Mouse (Mus musculus) CH12.LX (cell line): ENCODE data around the gene Fndc7. TPM values are rescaled to one million over a fixed set of nuclear protein-coding genes. Genes with fewer than 3 reads are reported as not detected.

Experiments used
- DNase-seq: peaks from one replicate; pipeline ENCODE4 v3.0.0-alpha.2; 2013; ENCODE audit errors: extremely low read depth
- H3K27ac ChIP-seq: 2 replicates; pipeline ENCODE4 v1.5.1; 2012; ENCODE audit warnings: low read depth, mild to moderate bottlenecking, control low read depth, moderate library complexity; ENCODE audit not compliant: insufficient read depth
- H3K27me3 ChIP-seq: replicated peaks from 2 replicates; pipeline ENCODE3; 2012; ENCODE audit warnings: inconsistent platforms
- H3K36me3 ChIP-seq, 2 experiments: replicated peaks in 1 of 2; 2 replicates each; pipeline versions ENCODE3 to v1.6.1; 2012; ENCODE audit warnings: inconsistent platforms in 1 of 2, low read length in 1 of 2, mild to moderate bottlenecking in 1 of 2, mixed read lengths in 1 of 2, moderate library complexity in 1 of 2; ENCODE audit not compliant: control insufficient read depth in 1 of 2, insufficient read depth in 1 of 2
- H3K4me1 ChIP-seq, 2 experiments: 2 replicates each; pipeline ENCODE4 v1.6.1; 2012; ENCODE audit warnings: inconsistent platforms in 1 of 2, moderate library complexity in 1 of 2; ENCODE audit not compliant: insufficient read depth in 2 of 2, control insufficient read depth in 1 of 2
- H3K4me2 ChIP-seq: 2 replicates; pipeline ENCODE4 v1.6.1; 2012; ENCODE audit warnings: low read depth, mild to moderate bottlenecking, control low read depth; ENCODE audit not compliant: poor library complexity, insufficient read depth, severe bottlenecking
- H3K4me3 ChIP-seq, 3 experiments: fragments of 150-350 bp in 1 of 3; sonication (generic) in 1 of 3; replicated peaks in 1 of 3; 2 replicates each; pipeline versions ENCODE3 to v1.5.1; 2011 to 2012; ENCODE audit warnings: low read depth in 2 of 3, low read length in 2 of 3, mild to moderate bottlenecking in 2 of 3, moderate library complexity in 2 of 3, control low read depth in 1 of 3, improper control_type of control experiment in 1 of 3, inconsistent platforms in 1 of 3, mixed read lengths in 1 of 3; ENCODE audit not compliant: poor library complexity in 1 of 3
- H3K79me2 ChIP-seq: replicated peaks from 2 replicates; pipeline ENCODE4 v1.6.1; 2012; ENCODE audit warnings: mild to moderate bottlenecking, moderate library complexity; ENCODE audit not compliant: control insufficient read depth, poor library complexity, insufficient read depth, severe bottlenecking; ENCODE audit errors: extremely low read depth
- H3K9ac ChIP-seq: 2 replicates; pipeline ENCODE4 v1.6.1; 2012; ENCODE audit warnings: low read depth, mild to moderate bottlenecking, control low read depth, moderate library complexity; ENCODE audit not compliant: insufficient read depth
- H3K9me3 ChIP-seq: replicated peaks from 2 replicates; pipeline ENCODE3; 2012; ENCODE audit warnings: low read length, inconsistent platforms, mixed read lengths
- BHLHE40 ChIP-seq: IDR thresholded peaks from 2 replicates; pipeline ENCODE4 v1.6.1; 2011; ENCODE audit warnings: mild to moderate bottlenecking, low read depth, low read length, improper control_type of control experiment
- CHD1 ChIP-seq: IDR thresholded peaks from 2 replicates; pipeline ENCODE4 v1.6.1; 2012; ENCODE audit warnings: low read depth, low read length, improper control_type of control experiment, inconsistent platforms
- CHD2 ChIP-seq: IDR thresholded peaks from 2 replicates; pipeline ENCODE4 v1.6.1; 2011; ENCODE audit warnings: low read length, improper control_type of control experiment
- CTCF ChIP-seq, 2 experiments: IDR thresholded peaks in 1 of 2; conservative IDR thresholded peaks in 1 of 2; 2 replicates each; pipeline ENCODE4 v1.5.1; 2011 to 2012; ENCODE audit warnings: low read depth in 2 of 2, low read length in 2 of 2, improper control_type of control experiment in 1 of 2, inconsistent platforms in 1 of 2, mild to moderate bottlenecking in 1 of 2, moderate library complexity in 1 of 2
- E2F4 ChIP-seq: IDR thresholded peaks from 2 replicates; pipeline ENCODE4 v1.6.1; 2011; ENCODE audit warnings: low read depth, low read length, improper control_type of control experiment; ENCODE audit not compliant: insufficient replicate concordance
- ELF1 ChIP-seq: IDR thresholded peaks from 2 replicates; pipeline ENCODE4 v1.6.1; 2014; ENCODE audit warnings: low read depth, mild to moderate bottlenecking, inconsistent platforms, low read length, improper control_type of control experiment
- EP300 ChIP-seq: IDR thresholded peaks from 2 replicates; pipeline ENCODE4 v1.6.1; 2011; ENCODE audit warnings: low read length, improper control_type of control experiment
- ETS1 ChIP-seq: conservative IDR thresholded peaks from 2 replicates; pipeline ENCODE4 v1.6.1; 2012; ENCODE audit warnings: low read depth, mild to moderate bottlenecking, inconsistent platforms, low read length, improper control_type of control experiment, moderate library complexity
- GABPA ChIP-seq: IDR thresholded peaks from 2 replicates; pipeline ENCODE4 v1.6.1; 2012; ENCODE audit warnings: low read depth, low read length, improper control_type of control experiment, inconsistent platforms; ENCODE audit not compliant: insufficient replicate concordance
- HCFC1 ChIP-seq: IDR thresholded peaks from 2 replicates; pipeline ENCODE4 v1.6.1; 2012; ENCODE audit warnings: low read depth, mild to moderate bottlenecking, inconsistent platforms, low read length, improper control_type of control experiment
- IRF4 ChIP-seq: IDR thresholded peaks from 2 replicates; pipeline ENCODE4 v1.6.1; 2014; ENCODE audit warnings: low read depth, mild to moderate bottlenecking, inconsistent platforms, low read length, improper control_type of control experiment
- JUN ChIP-seq: IDR thresholded peaks from 2 replicates; pipeline ENCODE4 v1.6.1; 2011; ENCODE audit warnings: low read depth, mild to moderate bottlenecking, low read length, improper control_type of control experiment, moderate library complexity; ENCODE audit not compliant: insufficient read depth
- JUND ChIP-seq: conservative IDR thresholded peaks from 2 replicates; pipeline ENCODE4 v1.6.1; 2011; ENCODE audit warnings: low read depth, low read length, improper control_type of control experiment
- KAT2A ChIP-seq: IDR thresholded peaks from 2 replicates; pipeline ENCODE4 v1.6.1; 2012; ENCODE audit warnings: low read length, improper control_type of control experiment, inconsistent platforms; ENCODE audit not compliant: insufficient replicate concordance
- MAFK ChIP-seq: IDR thresholded peaks from 2 replicates; pipeline ENCODE4 v1.6.1; 2011; ENCODE audit warnings: low read length, improper control_type of control experiment; ENCODE audit not compliant: insufficient replicate concordance
- MAX ChIP-seq: IDR thresholded peaks from 2 replicates; pipeline ENCODE4 v1.6.1; 2011; ENCODE audit warnings: low read length, improper control_type of control experiment
- MAZ ChIP-seq: IDR thresholded peaks from 2 replicates; pipeline ENCODE4 v1.6.1; 2012; ENCODE audit warnings: low read depth, mild to moderate bottlenecking, inconsistent platforms, low read length, improper control_type of control experiment, moderate library complexity
- MEF2A ChIP-seq: IDR thresholded peaks from 2 replicates; pipeline ENCODE4 v1.6.1; 2014; ENCODE audit warnings: low read depth, mild to moderate bottlenecking, inconsistent platforms, low read length, improper control_type of control experiment, borderline replicate concordance
- MXI1 ChIP-seq: IDR thresholded peaks from 2 replicates; pipeline ENCODE4 v1.6.1; 2011; ENCODE audit warnings: mild to moderate bottlenecking, low read depth, low read length, improper control_type of control experiment
- MYC ChIP-seq: IDR thresholded peaks from 2 replicates; pipeline ENCODE4 v1.6.1; 2011; ENCODE audit warnings: low read depth, mild to moderate bottlenecking, improper control_type of control experiment, low read length
- NELFE ChIP-seq: IDR thresholded peaks from 2 replicates; pipeline ENCODE4 v1.6.1; 2011; ENCODE audit warnings: low read depth, low read length, improper control_type of control experiment
- NRF1 ChIP-seq: IDR thresholded peaks from 2 replicates; pipeline ENCODE4 v1.6.1; 2014; ENCODE audit warnings: low read depth, mild to moderate bottlenecking, inconsistent platforms, low read length, improper control_type of control experiment, moderate library complexity
- PAX5 ChIP-seq: IDR thresholded peaks from 2 replicates; pipeline ENCODE4 v1.6.1; 2012; ENCODE audit warnings: low read length, inconsistent platforms, mixed read lengths
- POLR2A ChIP-seq: IDR thresholded peaks from 2 replicates; pipeline ENCODE4 v1.6.1; 2011; ENCODE audit warnings: low read depth, mild to moderate bottlenecking, improper control_type of control experiment, low read length
- POLR2AphosphoS2 ChIP-seq: IDR thresholded peaks from 2 replicates; pipeline ENCODE4 v1.6.1; 2011; ENCODE audit warnings: low read depth, low read length, improper control_type of control experiment
- RAD21 ChIP-seq: IDR thresholded peaks from 2 replicates; pipeline ENCODE4 v1.6.1; 2011; ENCODE audit warnings: low read depth, mild to moderate bottlenecking, low read length, improper control_type of control experiment, moderate library complexity
- RCOR1 ChIP-seq: conservative IDR thresholded peaks from 2 replicates; pipeline ENCODE4 v1.6.1; 2012; ENCODE audit warnings: low read depth, mild to moderate bottlenecking, inconsistent platforms, low read length, improper control_type of control experiment
- SIN3A ChIP-seq: IDR thresholded peaks from 2 replicates; pipeline ENCODE4 v1.6.1; 2012; ENCODE audit warnings: low read length, improper control_type of control experiment, inconsistent platforms
- SMC3 ChIP-seq: IDR thresholded peaks from 2 replicates; pipeline ENCODE4 v1.6.1; 2011; ENCODE audit warnings: low read depth, low read length, improper control_type of control experiment
- TBP ChIP-seq: conservative IDR thresholded peaks from 2 replicates; pipeline ENCODE4 v1.6.1; 2011; ENCODE audit warnings: low read depth, low read length, improper control_type of control experiment
- TCF12 ChIP-seq: IDR thresholded peaks from 2 replicates; pipeline ENCODE4 v1.6.1; 2014; ENCODE audit warnings: low read depth, mild to moderate bottlenecking, inconsistent platforms, low read length, improper control_type of control experiment
- UBTF ChIP-seq: IDR thresholded peaks from 2 replicates; pipeline ENCODE4 v1.6.1; 2012; ENCODE audit warnings: low read depth, mild to moderate bottlenecking, inconsistent platforms, low read length, improper control_type of control experiment, moderate library complexity
- USF1 ChIP-seq: IDR thresholded peaks from 2 replicates; pipeline ENCODE4 v1.6.1; 2014; ENCODE audit warnings: low read depth, mild to moderate bottlenecking, inconsistent platforms, low read length, improper control_type of control experiment
- USF2 ChIP-seq: conservative IDR thresholded peaks from 2 replicates; pipeline ENCODE4 v1.6.1; 2011; ENCODE audit warnings: low read depth, low read length, improper control_type of control experiment
- ZC3H11A ChIP-seq: IDR thresholded peaks from 2 replicates; pipeline ENCODE4 v1.6.1; 2012; ENCODE audit warnings: low read depth, mild to moderate bottlenecking, inconsistent platforms, low read length, improper control_type of control experiment
- ZKSCAN1 ChIP-seq: IDR thresholded peaks from 2 replicates; pipeline ENCODE4 v1.6.1; 2012; ENCODE audit warnings: low read depth, inconsistent platforms, low read length, improper control_type of control experiment, borderline replicate concordance
- ZMIZ1 ChIP-seq: IDR thresholded peaks from 2 replicates; pipeline ENCODE4 v1.6.1; 2012; ENCODE audit warnings: low read depth, mild to moderate bottlenecking, inconsistent platforms, low read length, improper control_type of control experiment
- ZNF384 ChIP-seq: IDR thresholded peaks from 2 replicates; pipeline ENCODE4 v1.6.1; 2012; ENCODE audit warnings: low read depth, low read length, improper control_type of control experiment, inconsistent platforms
- dilution Hi-C: fragments of 300-500 bp; cut with MboI; formaldehyde crosslinking; loops from 2 replicates; pipeline ENCODE4 v1.14.3; 2020; ENCODE audit warnings: low sequenced_read_pairs; ENCODE audit not compliant: extremely low pct_unique_long_range_greater_than_20kb, extremely low pct_ligation_motif_present
- in situ Hi-C: fragments of 300-500 bp; cut with MboI; formaldehyde crosslinking; loops from 3 replicates; pipeline ENCODE4 v1.14.3; 2019; ENCODE audit warnings: low sequenced_read_pairs, low pct_ligation_motif_present, low pct_unique_long_range_greater_than_20kb, mixed read lengths
- polyA plus RNA-seq: library from polyadenylated mRNA; unstranded; fragments of >175 nt; gene quantifications from 2 replicates; pipeline ENCODE4 v1.2.1, GENCODE M21; 2012; ENCODE audit warnings: low read depth; ENCODE audit not compliant: insufficient read length
- total RNA-seq, 2 experiments: library from RNA; depleted of rRNA; stranded (reverse); fragments of 300-350 nt in 1 of 2; fragments of >200 nt in 1 of 2; gene quantifications; 2 replicates each; pipeline ENCODE4 v1.2.3; 2012 to 2014

The Fndc7 gene
- total and polyA plus RNA-seq, 3 experiments, result 0.61 to 1.1 (median 0.81) TPM

- H3K27me3 ChIP-seq, result no peaks in the 10 kb centered on the region
- DNase-seq, result peak; percentile 90
- in situ Hi-C loops (loop anchor here (5.0 kb wide), 2 partner anchors 43 to 123 kb away; no protein-coding TSS in a partner anchor), dilution Hi-C loops (no loop called here)
- no peak overlapping the region for H3K4me3 ChIP-seq
- H3K9me3 ChIP-seq, result no peaks in the 10 kb centered on the region
- TF ChIP-seq E2F4 (no peak), POLR2AphosphoS2 (peak; percentile 93), NRF1 (no peak), ETS1 (peak; percentile 85), RCOR1 (peak; percentile 88), MYC (peak; percentile 91), ZNF384 (peak; percentile 26; the same call in 1 of the 2 replicates), TCF12 (0 out of 2 replicates have a peak, but pooled peaks have one; percentile 57), CTCF (conservative IDR thresholded peaks at IDR 0.05 in 1 of 2, IDR thresholded peaks at IDR 0.05 in 1 of 2; ENCODE audit: low read depth in 2 of 2, low read length in 2 of 2) (no peak), CHD2 (peak; percentile 88), ZMIZ1 (no peak; the same call in 1 of the 2 replicates), NELFE (no peak), JUN (peak; percentile 59), BHLHE40 (peak; percentile 80), MAX (peak; percentile 62; the same call in 1 of the 2 replicates), PAX5 (no peak), USF1 (no peak), HCFC1 (peak; percentile 36; the same call in 1 of the 2 replicates), ZC3H11A (no peak), ZKSCAN1 (no peak), POLR2A (peak; percentile 48), TBP (no peak), EP300 (peak; percentile 98), MAFK (peak; percentile 68), MXI1 (peak; percentile 54; the same call in 1 of the 2 replicates), KAT2A (no peak), IRF4 (peak; percentile 99), ELF1 (peak; percentile 84), MAZ (peak; percentile 93), RAD21 (no peak; the same call in none of the 2 replicates), UBTF (no peak), JUND (peak; percentile 78), USF2 (no peak), GABPA (no peak), SIN3A (peak; percentile 82), MEF2A (peak; percentile 84), CHD1 (no peak), SMC3 (peak; percentile 37; the same call in 1 of the 2 replicates)
- H3K27ac ChIP-seq, result peak overlapping the region; percentile 78
- peaks cover 19 to 33% of the 10 kb centered on the region in 2 experiments for H3K36me3 ChIP-seq
- peak overlapping the region; percentile 53 for H3K4me2 ChIP-seq
- H3K4me1 ChIP-seq, result peaks cover 9 to 43% of the 10 kb centered on the region in 2 experiments; a peak in 3 of 4 replicates
- H3K79me2 ChIP-seq, result peaks cover 11% of the 10 kb centered on the region; the same call in 1 of the 2 replicates
- no peak overlapping the region for H3K9ac ChIP-seq
These were observed 10.3 kb upstream of the Fndc7 start for GRCm38 (mm10) chr3:108900147-108900546.
